Mouse (Mus musculus): ENCODE results near the gene Becn1.
"Not testable (repeated sequence)": the region's sequence is repeated elsewhere in the genome, so short reads cannot be mapped to it uniquely, and the experiment has no call there.

The Becn1 gene

DNA sequence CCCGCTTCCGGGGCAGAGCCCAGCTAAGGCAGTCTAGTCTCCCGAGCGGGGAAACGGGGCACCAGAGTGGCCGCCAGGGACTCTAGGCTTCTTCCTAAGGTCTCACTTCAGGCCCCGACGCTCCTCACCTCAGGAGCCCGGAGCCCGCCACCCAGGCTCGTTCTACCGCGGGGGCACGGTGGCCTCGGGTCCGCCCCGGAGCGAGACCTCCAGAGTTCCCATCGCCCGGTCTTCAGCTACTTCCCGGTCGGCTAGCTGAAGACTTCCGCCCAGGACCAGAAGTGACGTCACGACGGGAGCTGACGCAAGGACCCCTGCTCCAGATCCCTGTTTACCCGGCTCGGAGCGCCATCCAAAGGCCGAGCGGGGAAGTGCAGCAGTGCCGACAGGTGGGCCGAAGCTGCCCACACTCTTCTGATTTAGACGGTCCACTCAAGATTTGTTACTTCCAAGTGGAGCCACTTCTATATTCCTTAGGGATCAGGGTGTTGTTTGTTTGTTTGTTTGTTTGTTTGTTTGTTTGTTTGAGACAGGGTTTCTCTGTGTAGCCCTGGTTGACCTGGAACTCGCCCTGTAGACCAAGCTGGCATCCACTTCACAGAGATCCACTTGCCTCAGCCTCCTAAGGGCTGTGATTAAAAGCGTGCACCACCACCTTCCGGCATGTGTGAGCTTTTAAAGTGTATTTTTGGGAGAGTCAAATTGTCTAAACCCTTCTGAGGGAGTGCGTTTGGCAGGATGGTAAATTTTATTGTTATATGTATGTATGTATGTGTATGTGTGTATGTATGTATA, at the start of gene Becn1:
Gene Becn1, minus strand, starts transcription at position 283 of the 795 bp plus-strand sequence.
- DNase-seq (ENCODE audit: low read depth): peak; percentile 96

DNA sequence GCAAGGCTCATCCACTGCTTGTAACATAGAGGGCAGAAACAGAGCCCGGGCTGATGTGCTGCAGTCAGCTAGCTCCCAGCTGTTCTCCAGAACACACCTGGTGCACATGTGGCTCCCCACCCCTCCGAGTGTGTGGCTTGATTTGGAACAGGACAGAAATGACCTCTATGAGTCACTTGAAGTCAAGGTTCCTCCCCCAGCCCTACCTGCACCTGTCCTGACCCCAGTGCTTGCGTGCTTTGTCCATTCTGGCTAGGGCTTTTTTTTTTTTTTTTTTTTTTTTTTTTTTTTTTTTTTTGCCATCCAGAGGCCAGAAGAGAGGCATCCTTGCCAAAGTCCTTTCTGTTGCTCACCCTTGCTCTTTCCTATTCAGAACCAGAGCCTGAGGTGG, 49.6 kb upstream of the Becn1 start:
- DNase-seq (ENCODE audit: low read depth): no peak

GRCm38 (mm10) chr11:101351100-101351720, 49.1 kb upstream of the Becn1 start:
- no peak for DNase-seq (ENCODE audit: low read depth)

- no peak for DNase-seq (ENCODE audit: low read depth)
Observed at GRCm38 (mm10) chr11:101349216-101349615, 47.1 kb upstream of the Becn1 start.

DNA sequence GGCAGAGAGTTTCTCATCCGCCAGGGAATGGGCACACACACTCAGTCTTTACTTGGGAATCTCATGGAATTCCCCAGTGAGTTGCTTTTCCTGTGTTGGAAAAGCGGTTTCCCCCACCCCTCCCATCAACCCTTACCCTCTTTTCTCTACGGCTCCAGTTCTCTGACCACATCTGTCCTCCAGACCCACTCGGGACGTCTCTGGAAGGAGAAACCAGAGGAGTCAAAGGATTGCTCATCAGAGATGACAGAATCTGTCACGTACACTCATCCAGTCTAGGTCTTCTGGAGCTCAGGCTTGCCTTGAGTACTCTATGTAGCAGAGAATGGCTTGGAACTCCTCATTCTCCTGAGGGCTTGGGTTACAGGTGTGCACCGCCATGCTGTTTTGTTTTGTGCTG, 46.7 kb upstream of the Becn1 start:
- no peak for DNase-seq (ENCODE audit: low read depth)

- DNase-seq (ENCODE audit: low read depth): no peak
Observed at GRCm38 (mm10) chr11:101347083-101347775, 45.1 kb upstream of the Becn1 start.

DNA sequence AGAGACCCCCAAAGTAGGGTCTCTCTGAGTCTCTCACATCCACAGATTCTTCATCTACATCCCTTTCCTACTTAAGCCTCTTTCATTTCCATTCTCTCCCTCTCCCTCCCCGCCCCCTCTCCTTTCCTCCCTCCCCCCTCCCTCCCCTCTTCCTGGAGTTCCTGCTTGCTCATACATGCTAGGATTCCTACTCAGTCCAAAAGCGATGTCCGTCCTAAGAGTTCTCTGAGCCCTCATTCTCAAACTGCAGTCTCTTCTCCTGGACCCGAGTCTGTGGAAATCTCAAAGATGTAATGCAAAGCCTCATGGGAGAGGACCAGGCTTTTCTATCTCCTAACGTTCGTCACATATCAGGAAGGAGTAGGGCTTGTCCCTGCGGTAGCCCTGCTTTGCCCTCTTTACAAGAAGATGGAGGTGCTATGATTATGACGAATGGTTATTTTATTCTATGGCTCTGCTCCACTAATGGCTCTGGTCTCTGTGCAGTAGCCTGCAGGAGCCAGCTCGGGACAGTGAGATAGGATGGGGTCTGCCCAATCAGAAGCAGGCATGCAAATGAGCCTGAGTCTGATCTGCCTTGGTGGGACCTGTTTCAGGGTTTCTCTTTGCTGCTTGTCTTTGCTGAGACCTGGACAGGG, 36.2 kb upstream of the Becn1 start:
- peak; percentile 57 for DNase-seq (ENCODE audit: low read depth)

- no peak for DNase-seq (ENCODE audit: low read depth)
Observed at GRCm38 (mm10) chr11:101335685-101336084, 33.6 kb upstream of the Becn1 start.

DNA sequence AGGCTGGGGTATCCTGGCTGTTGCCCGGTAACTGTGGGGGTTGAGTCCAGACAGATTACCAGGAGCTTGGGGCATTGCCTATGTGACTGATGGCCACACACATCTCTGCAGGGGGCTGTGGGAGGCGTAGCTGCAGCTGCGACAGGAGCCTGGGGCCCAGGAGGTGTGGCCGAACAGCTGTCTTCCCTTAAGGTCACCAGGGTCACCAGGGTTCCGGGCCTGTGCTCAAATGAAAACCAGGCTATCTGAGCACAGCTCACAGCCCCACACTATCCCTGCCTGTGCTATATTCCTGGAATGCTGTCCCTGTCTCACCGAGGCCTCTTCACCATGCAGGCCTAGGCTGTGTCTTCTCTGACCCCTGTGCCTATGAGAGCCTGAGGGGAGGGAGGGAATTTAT, 32.4 kb upstream of the Becn1 start:
- DNase-seq (ENCODE audit: low read depth): no peak

DNA sequence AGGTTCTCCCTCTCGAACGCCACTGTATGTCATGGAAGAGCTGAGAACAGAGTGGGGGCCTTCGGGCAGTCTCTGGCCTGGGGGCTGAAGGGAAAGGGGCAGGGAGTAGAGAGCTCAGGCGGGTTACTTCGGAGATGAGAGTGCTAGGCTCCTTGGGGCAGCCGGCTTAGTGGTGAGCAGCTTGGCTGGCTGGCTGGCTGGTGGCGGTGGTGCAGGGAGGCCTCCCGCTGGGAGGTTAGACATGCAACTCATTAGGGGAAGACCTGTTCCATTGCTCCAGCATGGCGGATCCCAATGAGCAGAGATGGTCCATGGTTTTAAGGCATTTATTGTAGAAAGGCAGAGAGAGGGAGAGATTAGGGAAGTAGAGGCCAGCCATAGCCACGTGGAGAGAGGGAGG, 31.9 kb upstream of the Becn1 start:
- DNase-seq (ENCODE audit: low read depth): no peak

GRCm38 (mm10) chr11:101332537-101332936, 30.5 kb upstream of the Becn1 start:
- DNase-seq (ENCODE audit: low read depth): no peak

DNA sequence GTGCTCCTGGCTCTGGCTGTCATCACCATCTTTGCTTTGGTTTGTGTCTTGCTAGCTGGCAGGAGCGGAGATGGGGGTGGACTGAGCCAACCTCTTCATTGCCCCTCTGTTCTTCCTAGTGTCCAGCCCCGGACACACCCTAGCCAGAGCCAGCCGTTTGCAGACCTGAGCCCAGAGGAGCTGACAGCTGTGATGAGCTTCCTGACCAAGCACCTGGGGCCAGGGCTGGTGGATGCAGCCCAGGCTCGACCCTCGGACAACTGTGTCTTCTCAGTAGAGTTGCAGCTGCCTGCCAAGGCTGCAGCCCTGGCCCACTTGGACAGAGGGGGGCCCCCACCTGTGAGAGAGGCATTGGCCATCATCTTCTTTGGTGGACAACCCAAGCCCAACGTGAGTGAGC, 28.9 kb upstream of the Becn1 start:
- not testable (repeated sequence) for DNase-seq (ENCODE audit: low read depth)

DNA sequence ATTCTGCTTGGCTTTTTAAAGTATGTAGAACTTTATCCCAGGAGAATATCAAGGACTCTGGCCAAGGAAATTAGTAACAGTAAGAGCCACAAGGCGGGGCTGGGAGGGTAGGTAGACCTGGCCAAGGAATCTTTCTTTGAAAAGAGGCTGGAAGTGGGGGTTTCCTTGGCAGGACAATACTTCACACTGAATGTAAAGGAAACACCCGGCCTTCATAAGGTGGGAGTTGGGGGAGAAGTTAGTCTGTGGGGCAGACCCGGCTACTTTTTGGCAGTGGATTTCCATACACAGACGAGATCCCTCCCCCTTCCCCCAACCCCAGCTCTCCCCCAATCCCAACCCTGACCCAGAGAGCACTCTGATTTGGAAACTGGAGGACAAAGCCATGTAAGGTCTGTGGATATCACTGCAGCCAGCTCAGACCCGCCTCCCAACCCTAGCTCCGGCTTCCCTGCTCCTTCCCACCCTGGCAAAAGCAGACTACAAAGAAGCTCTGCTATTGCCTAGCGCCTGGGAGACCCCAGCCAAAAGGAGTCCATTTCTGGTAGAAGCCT, 28.4 kb upstream of the Becn1 start, which contains the start of gene Aoc3:
Gene Aoc3, plus strand, starts transcription at position 235 of the 554 bp plus-strand sequence.
- no peak for DNase-seq (ENCODE audit: low read depth)

DNA sequence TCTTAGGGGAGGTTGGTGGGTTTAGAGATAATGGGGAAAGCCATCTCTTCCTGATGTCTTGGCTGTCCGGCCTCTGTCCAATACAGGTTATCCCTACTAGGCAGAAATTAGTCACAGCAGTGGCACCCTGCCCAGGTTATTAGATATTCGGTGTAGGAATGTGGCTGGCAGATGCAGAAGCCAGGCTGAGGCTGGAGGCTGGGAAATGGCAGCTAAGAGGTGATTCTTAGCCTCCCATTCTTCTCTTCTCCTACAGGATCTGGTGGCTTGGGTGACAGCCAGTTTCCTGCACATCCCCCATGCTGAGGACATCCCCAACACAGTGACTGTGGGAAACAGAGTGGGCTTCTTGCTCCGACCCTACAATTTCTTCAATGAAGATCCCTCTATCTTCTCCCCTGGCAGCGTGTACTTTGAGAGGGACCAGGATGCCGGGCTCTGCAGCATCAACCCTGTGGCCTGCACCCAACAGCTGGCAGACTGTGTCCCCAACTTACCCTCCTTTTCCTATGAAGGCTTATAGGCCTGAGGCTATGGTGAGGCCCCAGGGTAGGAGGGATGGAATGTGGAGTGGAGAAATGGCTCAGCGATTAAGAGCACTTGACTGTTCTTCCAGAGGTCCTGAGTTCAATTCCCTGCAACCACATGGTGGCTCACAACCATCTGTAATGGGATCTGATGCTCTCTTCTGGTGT, 27.0 kb upstream of the Becn1 start:
- DNase-seq (ENCODE audit: low read depth): no peak

DNA sequence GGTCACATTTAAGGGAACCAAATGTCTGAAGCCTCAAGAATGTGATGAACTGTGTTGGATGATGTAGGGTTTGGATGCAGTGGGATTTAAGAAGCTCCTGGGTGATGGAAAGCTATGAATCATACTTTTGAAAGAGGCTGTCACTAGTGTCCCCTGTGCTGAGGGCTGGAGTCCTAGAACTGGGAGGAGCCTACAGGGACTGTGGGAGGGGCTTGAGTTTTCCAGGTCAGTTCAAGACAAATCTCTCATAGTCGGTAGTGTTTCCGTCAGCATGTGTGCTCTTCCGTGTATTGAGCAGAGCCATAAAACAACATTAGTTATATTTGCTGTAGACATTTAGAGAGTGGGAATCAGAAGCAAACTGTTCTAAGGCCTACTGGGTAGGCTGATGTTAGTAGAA, 25.2 kb upstream of the Becn1 start:
- DNase-seq (ENCODE audit: low read depth): no peak

- no peak for DNase-seq (ENCODE audit: low read depth)
Observed at GRCm38 (mm10) chr11:101326147-101326546, 24.1 kb upstream of the Becn1 start.

GRCm38 (mm10) chr11:101325201-101325600, 23.1 kb upstream of the Becn1 start:
- DNase-seq (ENCODE audit: low read depth): not testable (repeated sequence)

DNA sequence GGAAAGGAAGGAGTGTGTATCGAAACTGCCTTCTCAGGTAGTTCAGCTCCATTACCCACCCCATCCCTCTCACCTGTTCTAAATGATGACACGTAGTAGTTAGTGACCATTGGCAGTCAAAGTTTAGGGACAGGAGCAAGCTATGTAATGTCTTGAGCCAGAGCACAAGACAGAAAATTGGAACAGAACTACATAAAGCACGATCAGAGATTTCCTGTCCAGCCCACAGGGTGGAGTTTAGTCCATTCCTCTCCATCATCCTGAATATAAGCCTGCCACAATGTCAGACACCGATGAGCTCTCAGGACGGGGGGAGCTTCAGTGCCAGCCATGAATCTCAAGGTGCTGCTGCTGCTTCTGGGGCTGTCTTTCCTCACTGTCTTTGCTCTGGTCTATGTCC, 22.7 kb upstream of the Becn1 start, which contains the start of gene Aoc2:
Gene Aoc2, plus strand, starts transcription at position 301 of the 400 bp plus-strand sequence.
- DNase-seq (ENCODE audit: low read depth): no peak

- DNase-seq (ENCODE audit: low read depth): no peak
Observed at GRCm38 (mm10) chr11:101323609-101324008, 21.5 kb upstream of the Becn1 start.

DNA sequence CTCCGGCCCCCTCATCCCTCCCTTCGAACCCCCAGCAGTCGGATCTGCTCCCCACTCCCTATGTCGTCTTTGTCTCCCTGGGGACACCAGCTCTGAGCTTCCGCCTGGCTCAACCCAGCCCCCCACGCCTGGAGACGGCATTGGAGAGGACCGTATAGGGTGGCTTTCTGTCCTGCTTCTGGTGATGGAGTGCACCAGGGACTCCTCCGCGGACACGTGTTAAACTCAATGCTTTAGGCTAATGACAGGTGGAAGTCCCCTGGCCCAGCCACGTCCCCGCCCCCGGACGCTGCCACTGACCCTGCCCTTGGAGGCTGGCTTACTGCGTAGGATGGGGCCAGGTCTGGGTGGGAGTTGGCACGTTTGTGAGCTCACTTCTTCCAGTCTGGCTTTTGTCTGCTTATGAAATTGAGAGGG, 14.4 kb upstream of the Becn1 start:
- DNase-seq (ENCODE audit: low read depth): peak; percentile 45

Data from c-Kit-positive CD71-negative TER-119-negative erythroid progenitor cells, embryonic 14.5 days (primary cell).